8 mouse cellular contexts compared by ENCODE assay signal in genomic region chr12:78862254-78862730, GRCm38 (mm10). TPM values are rescaled to one million over a fixed set of nuclear protein-coding genes. Genes with fewer than 3 reads are reported as not detected.
DNase-seq lines count a peak whose midpoint lies in the region; ATAC-seq and TF ChIP-seq lines count a peak whose summit lies in the region.

No protein-coding gene starts in this region.

- H3K4me2 ChIP-seq in forebrain, embryonic 13.5 days, result peak overlapping the region; percentile 70
- H3K4me2 ChIP-seq in liver, embryonic 14.5 days (ENCODE audit: low read depth), result peak overlapping the region; percentile 95

- H3K27me3 ChIP-seq in cerebellum, adult 2 months (ENCODE audit: control insufficient read depth, insufficient read depth, low read length), result no peaks in the 10 kb centered on the region
- no peaks in the 10 kb centered on the region for H3K27me3 ChIP-seq in C2C12 (ENCODE audit: control insufficient read depth, insufficient read depth, insufficient read length)
- no peaks in the 10 kb centered on the region for H3K27me3 ChIP-seq in forebrain, embryonic 13.5 days
- H3K27me3 ChIP-seq in liver, embryonic 14.5 days (ENCODE audit: control insufficient read depth, insufficient read depth, low read length), result no peaks in the 10 kb centered on the region

- no peak for TF ChIP-seq CTCF in cerebellum, adult 2 months (IDR thresholded peaks at IDR 0.05; ENCODE audit: borderline replicate concordance, insufficient read depth, low read depth, low read length)
- TF ChIP-seq CTCF in C2C12 (IDR thresholded peaks at IDR 0.05; ENCODE audit: control insufficient read depth, insufficient read depth, insufficient read length), result no peak
- TF ChIP-seq CTCF in liver, embryonic 14.5 days (IDR thresholded peaks at IDR 0.05; ENCODE audit: low read depth), result no peak

- no peaks in the 10 kb centered on the region for H3K9me3 ChIP-seq in forebrain, embryonic 13.5 days (replicated peaks)
- no peaks in the 10 kb centered on the region for H3K9me3 ChIP-seq in liver, embryonic 14.5 days (ENCODE audit: control insufficient read depth, low read length)

- peak overlapping the region; percentile 69 for H3ac ChIP-seq in C2C12 (ENCODE audit: control insufficient read depth, insufficient read length, low read depth)

- H3K79me3 ChIP-seq in C2C12 (ENCODE audit: low read depth), result peaks cover 72% of the 10 kb centered on the region

- TF ChIP-seq POLR2A in cerebellum, adult 2 months (IDR thresholded peaks at IDR 0.05; ENCODE audit: borderline replicate concordance, insufficient read depth, low read length), result no peak

- TF ChIP-seq EP300 in liver, embryonic 14.5 days (IDR thresholded peaks at IDR 0.05; ENCODE audit: low read depth), result no peak

- H3K4me3 ChIP-seq in cerebellum, adult 2 months (replicated peaks; ENCODE audit: insufficient read depth, low read depth, low read length), result peak overlapping the region; percentile 80
- peak overlapping the region; percentile 92 for H3K4me3 ChIP-seq in C2C12 (ENCODE audit: insufficient read depth, poor library complexity, severe bottlenecking)
- peak overlapping the region; percentile 91 for H3K4me3 ChIP-seq in forebrain, embryonic 13.5 days
- H3K4me3 ChIP-seq in liver, embryonic 14.5 days (ENCODE audit: insufficient read depth in 1 of 2, low read depth in 2 of 2, low read length in 2 of 2), result peak overlapping the region; percentile 90 to 96

- no peak for ATAC-seq in forebrain, embryonic 13.5 days
- peak; percentile 42 for ATAC-seq in liver, embryonic 14.5 days (ENCODE audit: insufficient read depth)

- peak overlapping the region; percentile 24 for H3K27ac ChIP-seq in cerebellum, adult 2 months (ENCODE audit: insufficient read depth, low read length)
- peak overlapping the region; percentile 73 for H3K27ac ChIP-seq in forebrain, embryonic 13.5 days
- peak overlapping the region; percentile 88 for H3K27ac ChIP-seq in liver, embryonic 14.5 days

- no peak for DNase-seq in cerebellum, adult 2 months
- no peak for DNase-seq in cerebellum, adult 9-10 months
- DNase-seq in liver, embryonic 14.5 days (ENCODE audit: low read depth in 3 of 3, low spot score in 3 of 3), result no peak
- DNase-seq in layer of hippocampus, adult 9-11 months, result no peak
- DNase-seq in right cerebral cortex, postnatal 14 days, result no peak
- DNase-seq in spleen, postnatal 36 days (ENCODE audit: low spot score in 2 of 2), result no peak

- H3K36me3 ChIP-seq in C2C12 (ENCODE audit: control insufficient read depth, insufficient read depth), result peaks cover 40% of the 10 kb centered on the region
- peaks cover 5% of the 10 kb centered on the region; the same call in 1 of the 2 replicates for H3K36me3 ChIP-seq in forebrain, embryonic 13.5 days (ENCODE audit: poor library complexity, severe bottlenecking)
- peaks cover 10% of the 10 kb centered on the region for H3K36me3 ChIP-seq in liver, embryonic 14.5 days (replicated peaks; ENCODE audit: control insufficient read depth, insufficient read depth, low read depth)

- peak overlapping the region; percentile 93 for H3K9ac ChIP-seq in forebrain, embryonic 13.5 days
- H3K9ac ChIP-seq in liver, embryonic 14.5 days (replicated peaks), result peak overlapping the region; percentile 96

- 0 out of 2 replicates have a peak, but pooled peaks cover 2% of the 10 kb centered on the region for H3K4me1 ChIP-seq in cerebellum, adult 2 months (ENCODE audit: control insufficient read depth, insufficient read depth, low read length)
- H3K4me1 ChIP-seq in forebrain, embryonic 13.5 days, result peaks cover 33% of the 10 kb centered on the region
- H3K4me1 ChIP-seq in liver, embryonic 14.5 days (replicated peaks; ENCODE audit: control insufficient read depth in 2 of 2, insufficient read depth in 2 of 2, low read length in 1 of 2), result peaks cover 12 to 19% of the 10 kb centered on the region in 2 experiments

- H3K79me2 ChIP-seq in C2C12 (ENCODE audit: control insufficient read depth, insufficient read depth), result peaks cover 94% of the 10 kb centered on the region

- under 1% methylated on average over 22 of the region's 22 CpGs for WGBS in cerebellum, adult 2 months
- under 1% methylated on average over 22 of the region's 22 CpGs for whole genome bisulfite sequencing in forebrain, embryonic 13.5 days
- under 1% methylated on average over 22 of the region's 22 CpGs for WGBS in liver, embryonic 14.5 days (ENCODE audit: insufficient replicate concordance)

TF ChIP-seq in C2C12, 6 proteins besides CTCF, POLR2A, EP300 and RAD21:
- TF ChIP-seq MAX (IDR thresholded peaks at IDR 0.05) (no peak), MYOG (IDR thresholded peaks at IDR 0.05; ENCODE audit: control insufficient read depth, extremely low read depth, insufficient read length) (no peak), USF1 (IDR thresholded peaks at IDR 0.05; ENCODE audit: low read depth) (no peak), MYOD1 (IDR thresholded peaks at IDR 0.05; ENCODE audit: control insufficient read depth, insufficient read length, low read depth) (no peak)

RNA-seq across cellular contexts. Expression of gene Eif2s1, which starts 0.7 kb away (rescaled TPM):
- polyA plus RNA-seq in cerebellum, adult 2 months (2012; rRNA removed), result 29.1 and 33.2 TPM in 2 replicates
- 63.0 TPM for polyA plus RNA-seq in C2C12 (2012; fragmentation: generic; extraction: Trizol)
- polyA plus RNA-seq in forebrain, embryonic 13.5 days (2015; fragmentation: Nextera tagmentation; extraction: Ambion mirVana), result 188 and 203 TPM in 2 replicates
- polyA plus RNA-seq in liver, embryonic 14.5 days (2012; rRNA removed), result 16.5 and 49.6 TPM in 2 replicates
- 184 and 198 TPM in 2 replicates for polyA plus RNA-seq in liver, embryonic 14.5 days (2014; fragmentation: Nextera tagmentation; extraction: Ambion mirVana)

RNA-seq across cellular contexts. Expression of gene Atp6v1d, which starts 0.9 kb away (rescaled TPM):
- polyA plus RNA-seq in cerebellum, adult 2 months (2012; rRNA removed), result 144 and 162 TPM in 2 replicates
- polyA plus RNA-seq in C2C12 (2012; fragmentation: generic; extraction: Trizol), result 32.8 TPM
- 107 and 111 TPM in 2 replicates for polyA plus RNA-seq in forebrain, embryonic 13.5 days (2015; fragmentation: Nextera tagmentation; extraction: Ambion mirVana)
- polyA plus RNA-seq in liver, embryonic 14.5 days (2012; rRNA removed), result 9.7 and 15.2 TPM in 2 replicates
- polyA plus RNA-seq in liver, embryonic 14.5 days (2014; fragmentation: Nextera tagmentation; extraction: Ambion mirVana), result 29.6 and 34.4 TPM in 2 replicates

RNA-seq across cellular contexts. Expression of gene Plek2, which starts 44.5 kb away (rescaled TPM):
- polyA plus RNA-seq in cerebellum, adult 2 months (2012; rRNA removed), result 0.80 and 0.92 TPM in 2 replicates
- 2.4 TPM for polyA plus RNA-seq in C2C12 (2012; fragmentation: generic; extraction: Trizol)
- polyA plus RNA-seq in forebrain, embryonic 13.5 days (2015; fragmentation: Nextera tagmentation; extraction: Ambion mirVana), result 0.97 and 0.98 TPM in 2 replicates
- polyA plus RNA-seq in liver, embryonic 14.5 days (2012; rRNA removed), result 18.7 and 21.5 TPM in 2 replicates
- polyA plus RNA-seq in liver, embryonic 14.5 days (2014; fragmentation: Nextera tagmentation; extraction: Ambion mirVana), result 51.0 and 51.5 TPM in 2 replicates

Comparison
In these comparisons a context has a peak if more than half of its experiments do, and no peak if none do; other contexts are left out.
1. H3K27ac ChIP-seq: peak in every context shown above with its lines; median percentile 88 in liver, embryonic 14.5 days; 73 in forebrain, embryonic 13.5 days; 24 in cerebellum, adult 2 months.